Mouse (Mus musculus) stomach, postnatal 0 days (tissue): ENCODE results near the gene Zbtb8a. TPM values are rescaled to one million over a fixed set of nuclear protein-coding genes. Genes with fewer than 3 reads are reported as not detected.

Source experiments
- ATAC-seq: fragments of 200-750 bp; cut with Nextera tagmentation; 2 replicates; pipeline ENCODE4 v1.8.0; 2017; ENCODE audit not compliant: low FRiP score, low TSS enrichment
- DNase-seq: peaks from one replicate; pipeline ENCODE4 v3.0.0-alpha.2; 2016; ENCODE audit warnings: low spot score
- H3K27ac ChIP-seq: fragments of 300-500 bp; sonication (generic); replicated peaks from 2 replicates; pipeline ENCODE4 v1.5.1; 2014; ENCODE audit warnings: mild to moderate bottlenecking, control low read depth
- H3K27me3 ChIP-seq: fragments of 300-500 bp; sonication (generic); 2 replicates; pipeline ENCODE4 v1.6.1; 2014; ENCODE audit warnings: low read length; ENCODE audit not compliant: control insufficient read depth, insufficient read depth
- H3K36me3 ChIP-seq: fragments of 300-500 bp; sonication (generic); 2 replicates; pipeline ENCODE4 v1.6.1; 2014; ENCODE audit warnings: low read length, mixed read lengths; ENCODE audit not compliant: control insufficient read depth, insufficient read depth
- H3K4me1 ChIP-seq: fragments of 300-500 bp; sonication (generic); replicated peaks from 2 replicates; pipeline ENCODE4 v1.6.1; 2014; ENCODE audit warnings: antibody characterized with exemption; ENCODE audit not compliant: control insufficient read depth, insufficient read depth
- H3K4me2 ChIP-seq: fragments of 300-500 bp; sonication (generic); replicated peaks from 2 replicates; pipeline ENCODE4 v1.6.1; 2014; ENCODE audit warnings: low read depth, mild to moderate bottlenecking, control low read depth, moderate library complexity
- H3K4me3 ChIP-seq: fragments of 300-500 bp; sonication (generic); 2 replicates; pipeline ENCODE4 v1.5.1; 2014; ENCODE audit warnings: low read depth, low read length, control low read depth
- H3K9ac ChIP-seq: fragments of 300-500 bp; sonication (generic); 2 replicates; pipeline ENCODE4 v1.6.1; 2014; ENCODE audit warnings: mild to moderate bottlenecking, low read length, control low read depth, mixed read lengths
- H3K9me3 ChIP-seq: fragments of 300-500 bp; sonication (generic); 2 replicates; pipeline ENCODE4 v1.6.1; 2016; ENCODE audit warnings: low read length; ENCODE audit not compliant: control insufficient read depth
- CTCF ChIP-seq: IDR thresholded peaks from 2 replicates; pipeline ENCODE4 v1.5.1; 2016; ENCODE audit warnings: antibody characterized with exemption, low read depth, mild to moderate bottlenecking, moderate library complexity
- EP300 ChIP-seq: optimal IDR thresholded peaks from 2 replicates; pipeline ENCODE3; 2016; ENCODE audit warnings: antibody characterized with exemption
- WGBS: fragments of 180-500 bp; shearing (Covaris S2); extraction: QIAGEN DNeasy Blood & Tissue Kit; methylation state at CpG from one replicate; pipeline ENCODE4 v1.1.7; 2014; 5-methylcytosine and 5-hydroxymethylcytosine counted together
- polyA plus RNA-seq: library from polyadenylated mRNA; unstranded; fragments of >200 nt; fragmentation: Nextera tagmentation; extraction: Ambion mirVana; gene quantifications from 2 replicates; pipeline ENCODE4 v1.2.1, GENCODE M21; 2015

Gene Zbtb8a
- polyA plus RNA-seq, 1 experiment from 2014 or later, result 12.2 TPM

- no peaks in the 10 kb centered on the region for H3K9me3 ChIP-seq
- 0 out of 2 replicates have a peak, but pooled peaks cover 2% of the 10 kb centered on the region for H3K4me1 ChIP-seq
- peak overlapping the region; percentile 86 for H3K4me3 ChIP-seq
- no peaks in the 10 kb centered on the region for H3K27me3 ChIP-seq
- H3K9ac ChIP-seq, result peak overlapping the region; percentile 64
- peak overlapping the region; percentile 96 for H3K27ac ChIP-seq
- ATAC-seq, result no peak
- 0 out of 2 replicates have a peak, but pooled peaks cover 3% of the 10 kb centered on the region for H3K36me3 ChIP-seq
- no peak for TF ChIP-seq CTCF
- TF ChIP-seq EP300, result no peak
- DNase-seq, result no peak
- WGBS, result 37% methylated on average over 14 of the region's 14 CpGs
- H3K4me2 ChIP-seq, result peak overlapping the region; percentile 80
These were observed 41.6 kb downstream of the Zbtb8a start for GRCm38 (mm10) chr4:129336291-129336690.

GRCm38 (mm10) chr4:129335216-129336074 lies 42.5 kb downstream of the Zbtb8a start, which contains the start of the genes Rbbp4 and Zbtb8os:
Rbbp4 (minus strand) TSS chr4:129335370.
Zbtb8os (plus strand) TSS chr4:129335695.
- H3K4me3 ChIP-seq, result peak within 1 kb of the TSS; percentile 86
- H3K9me3 ChIP-seq, result no peaks in the 10 kb centered on the region
- peak within 1 kb of the TSS; percentile 97 for H3K27ac ChIP-seq
- TF ChIP-seq CTCF, result no peak; the same call in 1 of the 2 replicates
- TF ChIP-seq EP300, result peak; percentile 92
- DNase-seq (peak; percentile 100), ATAC-seq (peak; percentile 97)
- H3K27me3 ChIP-seq, result no peaks in the 10 kb centered on the region
- peak within 1 kb of the TSS; percentile 93 for H3K9ac ChIP-seq
- 0 out of 2 replicates have a peak, but pooled peaks cover 2% of the 10 kb centered on the region for H3K4me1 ChIP-seq
- WGBS, result under 1% methylated on average over 62 of the region's 73 CpGs
- peak within 1 kb of the TSS; percentile 80 for H3K4me2 ChIP-seq
- H3K36me3 ChIP-seq, result 0 out of 2 replicates have a peak, but pooled peaks cover 3% of the 10 kb centered on the region

GRCm38 (mm10) chr4:129334677-129335215 lies 43.2 kb downstream of the Zbtb8a start:
- 0 out of 2 replicates have a peak, but pooled peaks cover 3% of the 10 kb centered on the region for H3K36me3 ChIP-seq
- H3K4me3 ChIP-seq, result peak overlapping the region; percentile 86
- ATAC-seq, result peak; percentile 75
- 0 out of 2 replicates have a peak, but pooled peaks cover 2% of the 10 kb centered on the region for H3K4me1 ChIP-seq
- peak overlapping the region; percentile 93 for H3K9ac ChIP-seq
- H3K27ac ChIP-seq, result peak overlapping the region; percentile 97
- H3K4me2 ChIP-seq, result peak overlapping the region; percentile 72
- under 1% methylated on average over 57 of the region's 62 CpGs for WGBS
- H3K27me3 ChIP-seq, result no peaks in the 10 kb centered on the region
- no peaks in the 10 kb centered on the region for H3K9me3 ChIP-seq
- TF ChIP-seq CTCF (peak; percentile 8; the same call in 1 of the 2 replicates), EP300 (no peak)
- no peak for DNase-seq

- Histone ChIP-seq H3K4me3 (no peak overlapping the region), H3K9me3 (no peaks in the 10 kb centered on the region), H3K27me3 (no peaks in the 10 kb centered on the region), H3K4me2 (no peak overlapping the region), H3K9ac (no peak overlapping the region), H3K4me1 (0 out of 2 replicates have a peak, but pooled peaks cover 2% of the 10 kb centered on the region), H3K36me3 (0 out of 2 replicates have a peak, but pooled peaks cover 3% of the 10 kb centered on the region), H3K27ac (no peak overlapping the region)
- DNase-seq (no peak), ATAC-seq (no peak)
- TF ChIP-seq EP300 (no peak), CTCF (peak; percentile 14; the same call in 1 of the 2 replicates)
- 13% methylated on average over 1 of the region's 1 CpGs for whole genome bisulfite sequencing
These were observed 45.1 kb downstream of the Zbtb8a start for GRCm38 (mm10) chr4:129332846-129333245.

GRCm38 (mm10) chr4:129326191-129326590 lies 51.7 kb downstream of the Zbtb8a start:
- ATAC-seq (no peak), DNase-seq (no peak)
- 22% methylated on average over 1 of the region's 1 CpGs for WGBS
- Histone ChIP-seq H3K27me3 (no peaks in the 10 kb centered on the region), H3K4me1 (no peaks in the 10 kb centered on the region), H3K36me3 (peaks cover 7% of the 10 kb centered on the region; the same call in 1 of the 2 replicates), H3K4me3 (no peak overlapping the region), H3K9me3 (no peaks in the 10 kb centered on the region), H3K9ac (no peak overlapping the region), H3K27ac (no peak overlapping the region), H3K4me2 (no peak overlapping the region)
- TF ChIP-seq CTCF, result no peak
- TF ChIP-seq EP300, result no peak
